Mouse (Mus musculus) midbrain, postnatal 0 days (tissue): ENCODE measurements around the gene Focad. TPM values are rescaled to one million over a fixed set of nuclear protein-coding genes. Genes with fewer than 3 reads are reported as not detected.

Experiments used
- ATAC-seq: fragments of 200-750 bp; cut with Nextera tagmentation; 2 replicates; pipeline ENCODE4 v1.8.0; 2017; ENCODE audit warnings: moderate number of reproducible peaks, mild to moderate bottlenecking, moderate TSS enrichment, moderate library complexity; ENCODE audit not compliant: low FRiP score
- DNase-seq: peaks from one replicate; pipeline ENCODE4 v3.0.0-alpha.2; 2015; ENCODE audit warnings: low spot score
- H3K27ac ChIP-seq: fragments of 300-500 bp; sonication (generic); 2 replicates; pipeline ENCODE4 v1.5.1; 2014; ENCODE audit warnings: low read depth, mild to moderate bottlenecking, low read length, mixed read lengths
- H3K27me3 ChIP-seq: fragments of 300-500 bp; sonication (generic); 2 replicates; pipeline ENCODE4 v1.6.1; 2014; ENCODE audit warnings: low read length, control low read depth, mixed read lengths; ENCODE audit not compliant: insufficient read depth
- H3K36me3 ChIP-seq: fragments of 300-500 bp; sonication (generic); 2 replicates; pipeline ENCODE4 v1.6.1; 2014; ENCODE audit warnings: low read length, control low read depth, mixed read lengths; ENCODE audit not compliant: insufficient read depth
- H3K4me1 ChIP-seq: fragments of 300-500 bp; sonication (generic); 2 replicates; pipeline ENCODE4 v1.6.1; 2014; ENCODE audit warnings: mild to moderate bottlenecking, control low read depth, antibody characterized with exemption, low read length, mixed read lengths; ENCODE audit not compliant: insufficient read depth
- H3K4me2 ChIP-seq: fragments of 300-500 bp; sonication (generic); 2 replicates; pipeline ENCODE4 v1.6.1; 2014; ENCODE audit warnings: low read depth, mild to moderate bottlenecking, low read length, mixed read lengths; ENCODE audit not compliant: poor library complexity, severe bottlenecking
- H3K4me3 ChIP-seq: fragments of 300-500 bp; sonication (generic); 2 replicates; pipeline ENCODE4 v1.5.1; 2014; ENCODE audit warnings: low read depth, mild to moderate bottlenecking, low read length, moderate library complexity
- H3K9ac ChIP-seq: fragments of 300-500 bp; sonication (generic); replicated peaks from 2 replicates; pipeline ENCODE4 v1.6.1; 2014; ENCODE audit warnings: mild to moderate bottlenecking, low read length, moderate library complexity, mixed read lengths; ENCODE audit not compliant: poor library complexity, severe bottlenecking
- H3K9me3 ChIP-seq: fragments of 300-500 bp; sonication (generic); 2 replicates; pipeline ENCODE4 v1.6.1; 2016; ENCODE audit warnings: low read length, control low read depth
- CTCF ChIP-seq: IDR thresholded peaks from 2 replicates; pipeline ENCODE4 v1.5.1; 2016; ENCODE audit warnings: antibody characterized with exemption, mild to moderate bottlenecking
- WGBS: fragments of 180-500 bp; shearing (Covaris S2); extraction: QIAGEN DNeasy Blood & Tissue Kit; methylation state at CpG from one replicate; pipeline ENCODE4 v1.1.7; 2014; 5-methylcytosine and 5-hydroxymethylcytosine counted together
- polyA plus RNA-seq: library from polyadenylated mRNA; unstranded; fragments of >200 nt; fragmentation: Nextera tagmentation; extraction: Ambion mirVana; gene quantifications from 2 replicates; pipeline ENCODE4 v1.2.1, GENCODE M21; 2015
- total RNA-seq: library from RNA; depleted of rRNA; stranded (reverse); fragments of >200 nt; gene quantifications from 2 replicates; pipeline ENCODE4 v1.2.3, GENCODE M21; 2014

Gene Focad
- total and polyA plus RNA-seq, 2 experiments from 2014 or later, result 9.0 to 36.9 TPM

- Histone ChIP-seq H3K4me2 (no peak overlapping the region), H3K36me3 (no peaks in the 10 kb centered on the region), H3K9ac (no peak overlapping the region), H3K4me3 (no peak overlapping the region), H3K9me3 (no peaks in the 10 kb centered on the region), H3K27me3 (no peaks in the 10 kb centered on the region), H3K4me1 (no peaks in the 10 kb centered on the region), H3K27ac (no peak overlapping the region)
- DNase-seq, result no peak
- ATAC-seq, result no peak
- no peak for TF ChIP-seq CTCF
- WGBS, result 92% methylated on average over 3 of the region's 3 CpGs
Observed at GRCm38 (mm10) chr4:88081885-88082284, 12.5 kb upstream of the Focad start.

GRCm38 (mm10) chr4:88082381-88082780 lies 12.0 kb upstream of the Focad start:
- Histone ChIP-seq H3K36me3 (no peaks in the 10 kb centered on the region), H3K4me1 (no peaks in the 10 kb centered on the region), H3K27ac (no peak overlapping the region), H3K9me3 (no peaks in the 10 kb centered on the region), H3K4me2 (no peak overlapping the region), H3K9ac (no peak overlapping the region), H3K4me3 (no peak overlapping the region), H3K27me3 (no peaks in the 10 kb centered on the region)
- no peak for TF ChIP-seq CTCF
- ATAC-seq, result no peak
- 78% methylated on average over 4 of the region's 4 CpGs for WGBS
- no peak for DNase-seq

GRCm38 (mm10) chr4:88083781-88084180 lies 10.6 kb upstream of the Focad start:
- no peak overlapping the region for H3K27ac ChIP-seq
- H3K36me3 ChIP-seq, result no peaks in the 10 kb centered on the region
- DNase-seq (no peak), ATAC-seq (no peak)
- H3K27me3 ChIP-seq, result no peaks in the 10 kb centered on the region
- WGBS, result 75% methylated on average over 3 of the region's 3 CpGs
- no peak overlapping the region for H3K9ac ChIP-seq
- no peak for TF ChIP-seq CTCF
- H3K4me1 ChIP-seq, result no peaks in the 10 kb centered on the region
- no peaks in the 10 kb centered on the region for H3K9me3 ChIP-seq
- no peak overlapping the region for H3K4me2 ChIP-seq
- no peak overlapping the region for H3K4me3 ChIP-seq

GRCm38 (mm10) chr4:88090316-88090715 lies 4.1 kb upstream of the Focad start:
- H3K4me2 ChIP-seq, result no peak overlapping the region
- TF ChIP-seq CTCF, result no peak
- no peaks in the 10 kb centered on the region for H3K4me1 ChIP-seq
- no peaks in the 10 kb centered on the region for H3K27me3 ChIP-seq
- no peak overlapping the region for H3K9ac ChIP-seq
- no peaks in the 10 kb centered on the region for H3K9me3 ChIP-seq
- ATAC-seq (no peak), DNase-seq (peak; percentile 13)
- no peak overlapping the region for H3K4me3 ChIP-seq
- no peaks in the 10 kb centered on the region for H3K36me3 ChIP-seq
- WGBS, result 80% methylated on average over 2 of the region's 2 CpGs
- no peak overlapping the region for H3K27ac ChIP-seq

GRCm38 (mm10) chr4:88094768-88095420 lies 465 bp downstream of the Focad start:
- no peaks in the 10 kb centered on the region for H3K27me3 ChIP-seq
- ATAC-seq (peak; percentile 67), DNase-seq (peak; percentile 18)
- H3K9ac ChIP-seq, result peak overlapping the region; percentile 67
- H3K9me3 ChIP-seq, result no peaks in the 10 kb centered on the region
- H3K4me2 ChIP-seq, result peak overlapping the region; percentile 79
- no peak for TF ChIP-seq CTCF
- H3K4me1 ChIP-seq, result no peaks in the 10 kb centered on the region
- H3K27ac ChIP-seq, result peak overlapping the region; percentile 38
- under 1% methylated on average over 30 of the region's 30 CpGs for WGBS
- no peaks in the 10 kb centered on the region for H3K36me3 ChIP-seq
- peak overlapping the region; percentile 75 for H3K4me3 ChIP-seq

GRCm38 (mm10) chr4:88095693-88096092 lies 1.3 kb downstream of the Focad start:
- TF ChIP-seq CTCF, result no peak
- H3K4me2 ChIP-seq, result peak overlapping the region; percentile 79
- no peak overlapping the region for H3K9ac ChIP-seq
- no peak for ATAC-seq
- no peak overlapping the region for H3K27ac ChIP-seq
- H3K9me3 ChIP-seq, result no peaks in the 10 kb centered on the region
- no peaks in the 10 kb centered on the region for H3K36me3 ChIP-seq
- no peak overlapping the region for H3K4me3 ChIP-seq
- no peaks in the 10 kb centered on the region for H3K27me3 ChIP-seq
- no peak for DNase-seq
- WGBS, result 73% methylated on average over 2 of the region's 2 CpGs
- no peaks in the 10 kb centered on the region for H3K4me1 ChIP-seq
